Mouse (Mus musculus) ES-E14 (cell line): Measurements from ENCODE around the gene Eps8l1. TPM values are rescaled to one million over a fixed set of nuclear protein-coding genes. Genes with fewer than 3 reads are reported as not detected.
"Not testable (repeated sequence)": the region's sequence is repeated elsewhere in the genome, so short reads cannot be mapped to it uniquely, and the experiment has no call there.

Experiments
- DNase-seq: peaks from one replicate; pipeline ENCODE4 v3.0.0-alpha.2; 2013; ENCODE audit warnings: low read depth, low spot score
- H3K27ac ChIP-seq: 2 replicates; pipeline ENCODE4 v1.5.1; 2012; ENCODE audit warnings: low read depth, mild to moderate bottlenecking, low read length, moderate library complexity, mixed read lengths; ENCODE audit not compliant: poor library complexity, insufficient read depth, severe bottlenecking
- H3K36me3 ChIP-seq: 2 replicates; pipeline ENCODE4 v1.6.1; 2012; ENCODE audit warnings: mild to moderate bottlenecking, low read length, moderate library complexity, mixed read lengths; ENCODE audit not compliant: control insufficient read depth, poor library complexity, insufficient read depth, severe bottlenecking
- H3K4me1 ChIP-seq, 2 experiments: fragments of 150-350 bp in 1 of 2; sonication (generic) in 1 of 2; 2 replicates each; pipeline ENCODE4 v1.6.1; 2012; ENCODE audit warnings: low read length in 2 of 2, mild to moderate bottlenecking in 1 of 2, mixed read lengths in 1 of 2; ENCODE audit not compliant: control insufficient read depth in 2 of 2, insufficient read depth in 2 of 2, poor library complexity in 1 of 2
- H3K4me3 ChIP-seq, 2 experiments: fragments of 150-350 bp in 1 of 2; sonication (generic) in 1 of 2; 2 replicates each; pipeline ENCODE4 v1.5.1; 2012; ENCODE audit warnings: low read length in 2 of 2, low read depth in 1 of 2, mild to moderate bottlenecking in 1 of 2, mixed read lengths in 1 of 2; ENCODE audit not compliant: insufficient read depth in 1 of 2, poor library complexity in 1 of 2, severe bottlenecking in 1 of 2
- H3K9ac ChIP-seq: 2 replicates; pipeline ENCODE4 v1.6.1; 2012; ENCODE audit warnings: low read depth, mild to moderate bottlenecking, low read length, mixed read lengths; ENCODE audit not compliant: poor library complexity, insufficient read depth, severe bottlenecking
- H3K9me3 ChIP-seq: fragments of 150-350 bp; sonication (generic); 2 replicates; pipeline ENCODE4 v1.6.1; 2012; ENCODE audit warnings: low read depth, mild to moderate bottlenecking, low read length; ENCODE audit not compliant: control insufficient read depth, insufficient read depth
- CHD2 ChIP-seq: IDR thresholded peaks from 2 replicates; pipeline ENCODE4 v1.6.1; 2014; ENCODE audit warnings: mild to moderate bottlenecking, low read depth, low read length, inconsistent platforms
- HCFC1 ChIP-seq: IDR thresholded peaks from 2 replicates; pipeline ENCODE4 v1.6.1; 2012; ENCODE audit warnings: low read length, inconsistent platforms, borderline replicate concordance; ENCODE audit not compliant: insufficient read depth
- MAFK ChIP-seq: IDR thresholded peaks from 2 replicates; pipeline ENCODE4 v1.6.1; 2014; ENCODE audit warnings: mild to moderate bottlenecking, low read depth, low read length, inconsistent platforms; ENCODE audit not compliant: insufficient read depth
- ZC3H11A ChIP-seq: IDR thresholded peaks from 2 replicates; pipeline ENCODE4 v1.6.1; 2012; ENCODE audit warnings: low read depth, mild to moderate bottlenecking, inconsistent platforms, low read length, borderline replicate concordance
- ZNF384 ChIP-seq: IDR thresholded peaks from 2 replicates; pipeline ENCODE4 v1.6.1; 2012; ENCODE audit warnings: low read depth, low read length, inconsistent platforms
- in situ Hi-C, 2 experiments: fragments of 600-800 bp; cut with MboI; formaldehyde crosslinking; loops; one replicate each; pipeline ENCODE4 v1.15.1; 2025; ENCODE audit warnings: low sequenced_read_pairs in 2 of 2, inconsistent platforms in 1 of 2; ENCODE audit not compliant: unreplicated experiment in 2 of 2
- total RNA-seq: library from RNA; depleted of rRNA; stranded (reverse); fragments of 300-350 nt; gene quantifications from 2 replicates; pipeline ENCODE4 v1.2.3, GENCODE M21; 2012; rRNA removed

The Eps8l1 gene
- total RNA-seq = 0.18 and 0.42 TPM in 2 replicates

- DNase-seq = no peak
- no peak within 1 kb of the TSS for H3K4me3 ChIP-seq
- H3K9ac ChIP-seq = no peak within 1 kb of the TSS
- H3K9me3 ChIP-seq = no peaks in the 10 kb centered on the region
- in situ Hi-C loops = no loop called here
- H3K36me3 ChIP-seq = no peaks in the 10 kb centered on the region
- peaks cover 0 to 8% of the 10 kb centered on the region in 2 experiments; a peak in 1 of 4 replicates for H3K4me1 ChIP-seq
- TF ChIP-seq MAFK = no peak
- H3K27ac ChIP-seq = no peak within 1 kb of the TSS
Observed at GRCm38 (mm10) chr7:4460576-4461434, at the start of gene Eps8l1. Gene Eps8l1, plus strand, starts transcription at chr7:4460674.

GRCm38 (mm10) chr7:4412406-4412805 lies 48.1 kb upstream of the Eps8l1 start:
- H3K36me3 ChIP-seq, H3K9me3 ChIP-seq, H3K4me3 ChIP-seq, H3K27ac ChIP-seq, H3K4me1 ChIP-seq, in situ Hi-C loops, DNase-seq, H3K9ac ChIP-seq: not testable (repeated sequence)

- TF ChIP-seq ZC3H11A = no peak
- TF ChIP-seq CHD2 = no peak
- no peak for TF ChIP-seq ZNF384
- no peak for TF ChIP-seq HCFC1
- TF ChIP-seq MAFK = no peak
- H3K4me3 ChIP-seq = no peak overlapping the region
- no peak overlapping the region for H3K27ac ChIP-seq
- H3K36me3 ChIP-seq = no peaks in the 10 kb centered on the region
- in situ Hi-C loops = no loop called here
- no peaks in the 10 kb centered on the region for H3K4me1 ChIP-seq
- H3K9me3 ChIP-seq = no peaks in the 10 kb centered on the region
- no peak for DNase-seq
- H3K9ac ChIP-seq = no peak overlapping the region
Observed at GRCm38 (mm10) chr7:4419681-4420080, 40.8 kb upstream of the Eps8l1 start.

- no peaks in the 10 kb centered on the region for H3K9me3 ChIP-seq
- in situ Hi-C loops = no loop called here
- no peaks in the 10 kb centered on the region for H3K4me1 ChIP-seq
- H3K27ac ChIP-seq = no peak overlapping the region
- no peak for TF ChIP-seq ZC3H11A
- TF ChIP-seq MAFK = no peak
- TF ChIP-seq CHD2 = no peak
- TF ChIP-seq ZNF384 = no peak
- H3K4me3 ChIP-seq = no peak overlapping the region
- H3K9ac ChIP-seq = no peak overlapping the region
- H3K36me3 ChIP-seq = no peaks in the 10 kb centered on the region
- no peak for DNase-seq
Observed at GRCm38 (mm10) chr7:4420230-4420629, 40.2 kb upstream of the Eps8l1 start.
